Mouse (Mus musculus) embryo, embryonic 9.5 days (tissue): Measurements from ENCODE around the gene Cabp2.
"Not testable (repeated sequence)": the region's sequence is repeated elsewhere in the genome, so short reads cannot be mapped to it uniquely, and the experiment has no call there.

Experiments used
- DNase-seq: peaks from one replicate; pipeline ENCODE4 v3.0.0-alpha.2; 2017; ENCODE audit errors: extremely low spot score

Cabp2 gene

GRCm38 (mm10) chr19:4124432-4124831 lies 43.1 kb downstream of the Cabp2 start:
- no peak for DNase-seq

GRCm38 (mm10) chr19:4125268-4125667 lies 43.9 kb downstream of the Cabp2 start:
- DNase-seq, result not testable (repeated sequence)

GRCm38 (mm10) chr19:4125741-4126696 lies 44.6 kb downstream of the Cabp2 start, which contains the start of gene Aip:
TSS of gene Aip (minus strand) at chr19:4125858.
- peak; percentile 97 for DNase-seq

- no peak for DNase-seq
Observed at GRCm38 (mm10) chr19:4126759-4127495, 45.5 kb downstream of the Cabp2 start.

- no peak for DNase-seq
Observed at GRCm38 (mm10) chr19:4129462-4129861, 48.1 kb downstream of the Cabp2 start.

GRCm38 (mm10) chr19:4130106-4130505 lies 48.7 kb downstream of the Cabp2 start:
- DNase-seq, result no peak

- no peak for DNase-seq
Observed at GRCm38 (mm10) chr19:4131075-4131474, 49.7 kb downstream of the Cabp2 start.

- no peak for DNase-seq
Observed at GRCm38 (mm10) chr19:4131768-4132167, 50.4 kb downstream of the Cabp2 start.

GRCm38 (mm10) chr19:4134354-4134753 lies 53.0 kb downstream of the Cabp2 start:
- DNase-seq, result no peak

GRCm38 (mm10) chr19:4135229-4135962 lies 54.0 kb downstream of the Cabp2 start:
- DNase-seq, result not testable (repeated sequence)

- DNase-seq, result not testable (repeated sequence)
Observed at GRCm38 (mm10) chr19:4135963-4136345, 54.6 kb downstream of the Cabp2 start.

GRCm38 (mm10) chr19:4136463-4136862 lies 55.1 kb downstream of the Cabp2 start:
- no peak for DNase-seq
